Mouse (Mus musculus) bone marrow, adult 2 months (tissue): Measurements from ENCODE around the gene Fam184b.

Experiments used
- CTCF ChIP-seq: fragments of 200-500 bp; IDR thresholded peaks from 2 replicates; pipeline ENCODE4 v1.5.1; 2011; ENCODE audit warnings: low read length, control low read depth; ENCODE audit not compliant: control insufficient read depth, insufficient read depth
- POLR2A ChIP-seq: fragments of 200-500 bp; IDR thresholded peaks from 2 replicates; pipeline ENCODE4 v1.6.1; 2011; ENCODE audit warnings: low read depth, mild to moderate bottlenecking, control low read depth, low read length, borderline replicate concordance; ENCODE audit not compliant: control insufficient read depth

DNA sequence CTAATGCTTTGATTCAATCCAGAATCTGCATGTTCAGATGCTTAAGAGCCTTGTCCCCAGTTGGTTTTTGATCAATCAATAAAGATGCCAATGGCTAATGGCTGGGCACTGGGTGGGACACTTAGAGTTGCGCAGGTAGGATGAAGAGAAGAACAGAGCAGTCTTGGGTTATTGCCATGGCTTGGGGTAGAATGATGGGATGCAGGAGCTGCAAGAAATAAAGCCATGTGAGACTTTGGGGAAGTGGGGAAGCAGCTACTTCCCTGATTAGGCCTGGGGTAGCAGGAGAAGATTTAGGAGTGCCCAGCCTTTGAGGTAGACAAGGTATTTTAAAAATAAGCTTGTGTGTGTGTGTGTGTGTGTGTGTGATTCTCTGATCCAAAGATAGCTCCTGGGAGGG lies 159.3 kb downstream of the Fam184b start:
- no peak for TF ChIP-seq CTCF
- TF ChIP-seq POLR2A, result no peak
